Mouse (Mus musculus): ENCODE measurements at regions not wholly inside any gene's neighbourhood (a gene's known extent, or its start where the extent isn't known, plus 50 kb on each side); places are given as distances from the start of the nearest gene placed in this dataset.
"Not testable (repeated sequence)": the region's sequence is repeated elsewhere in the genome, so short reads cannot be mapped to it uniquely, and the experiment has no call there.

GRCm38 (mm10) chr3:15016621-15017020 lies 130.5 kb downstream of the Car2 start:
- no peak for DNase-seq (ENCODE audit: low read depth, low spot score)

DNA sequence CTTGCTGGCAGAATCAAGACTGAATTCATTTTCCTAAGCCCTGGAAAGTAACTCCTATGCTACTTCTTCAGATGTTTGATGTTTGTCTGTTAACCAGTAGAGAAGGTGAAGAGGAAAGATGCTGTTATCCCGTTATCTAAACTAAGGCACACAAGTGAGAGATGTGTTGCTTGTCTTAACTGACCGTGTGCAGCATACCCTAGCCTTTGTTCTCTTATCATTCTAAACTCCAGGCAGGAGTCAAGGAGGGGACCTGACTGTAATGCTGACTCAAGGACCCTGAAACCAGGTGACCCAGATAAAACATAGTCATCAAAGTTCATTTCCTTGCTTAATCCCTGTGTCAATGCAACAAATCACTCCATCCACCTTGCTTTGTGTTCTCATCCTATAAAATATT lies 136.7 kb downstream of the Car2 start:
- no peak for DNase-seq (ENCODE audit: low read depth, low spot score)

DNA sequence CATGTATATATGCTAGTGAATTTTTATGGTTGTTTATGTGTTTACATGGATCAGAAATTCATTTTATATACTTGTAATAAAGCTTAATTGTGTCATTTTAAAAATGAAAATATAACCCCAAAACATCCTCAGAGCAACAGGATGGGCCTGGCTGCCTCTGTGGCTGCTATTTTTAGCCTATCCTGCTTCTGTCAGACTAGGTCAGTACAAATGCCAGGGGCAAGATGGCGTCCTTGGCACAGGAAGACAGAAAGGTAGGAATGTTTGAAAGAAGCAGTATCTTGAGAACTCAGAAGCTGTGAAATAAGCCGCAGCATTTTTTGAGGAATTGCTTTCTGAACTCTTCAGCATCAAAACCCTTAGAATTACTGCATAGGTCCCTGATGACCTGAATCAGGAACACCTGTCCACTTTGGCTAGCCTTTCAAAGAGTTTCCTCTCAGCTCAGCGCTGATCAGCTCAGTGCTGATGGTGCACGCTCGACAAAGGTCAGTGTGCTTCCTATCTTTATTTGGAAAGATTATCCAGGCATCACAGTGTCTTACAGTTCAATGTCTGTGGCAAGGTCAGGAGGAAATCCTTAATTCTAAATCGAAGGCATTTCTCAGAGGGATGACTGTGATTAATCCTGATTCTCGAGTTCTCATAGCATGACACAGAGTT lies 154.9 kb downstream of the Car2 start:
- no peak for DNase-seq (ENCODE audit: low read depth, low spot score)

DNA sequence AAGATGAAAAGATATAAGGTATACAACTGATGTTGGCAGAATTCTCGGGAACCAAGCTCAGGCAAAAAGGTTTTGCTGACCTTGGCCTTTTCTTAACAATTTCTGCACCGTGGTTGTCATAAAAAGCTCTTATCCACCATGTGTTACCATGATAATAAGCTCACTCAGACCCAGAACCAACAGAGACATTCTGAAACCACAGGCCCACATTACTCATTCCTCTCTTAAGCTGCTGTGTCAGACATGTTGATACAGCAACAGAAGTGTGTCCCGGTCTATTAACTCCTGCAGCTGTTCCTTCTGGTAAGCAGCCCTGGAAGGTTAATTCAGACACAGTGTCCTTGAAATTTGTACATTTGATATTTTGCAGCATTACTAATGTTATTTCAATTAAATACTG lies 167.9 kb downstream of the Car2 start:
- DNase-seq (ENCODE audit: low read depth, low spot score) = no peak

- not testable (repeated sequence) for DNase-seq (ENCODE audit: low read depth, low spot score)
Observed at GRCm38 (mm10) chr3:15055516-15056256, 169.6 kb downstream of the Car2 start.

GRCm38 (mm10) chr3:15056788-15057585 lies 170.9 kb downstream of the Car2 start:
- not testable (repeated sequence) for DNase-seq (ENCODE audit: low read depth, low spot score)

- no peak for DNase-seq (ENCODE audit: low read depth, low spot score)
Observed at GRCm38 (mm10) chr3:15065681-15066080, 179.6 kb downstream of the Car2 start.

DNA sequence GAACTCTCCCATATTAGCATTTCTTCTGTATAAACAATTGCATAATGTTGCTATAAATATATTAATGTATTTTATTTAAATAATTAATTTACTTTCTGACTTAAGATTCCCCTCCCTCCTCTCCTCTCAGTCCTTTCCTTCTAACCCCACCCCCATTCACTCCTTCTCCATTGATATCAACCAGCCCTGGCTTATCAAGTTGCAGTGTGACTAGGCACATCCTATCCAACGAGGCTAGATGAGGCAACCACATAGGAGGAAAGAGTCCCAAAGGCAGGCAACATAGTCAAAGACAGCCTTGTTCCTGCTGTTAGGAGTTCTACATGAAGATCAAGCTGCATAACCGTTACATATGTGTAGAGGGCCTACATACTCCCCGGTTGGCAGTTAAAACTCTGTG lies 182.2 kb downstream of the Car2 start:
- no peak for DNase-seq (ENCODE audit: low read depth, low spot score)

- DNase-seq (ENCODE audit: low read depth, low spot score) = no peak
Observed at GRCm38 (mm10) chr3:15071030-15071883, 185.2 kb downstream of the Car2 start.

- no peak for DNase-seq (ENCODE audit: low read depth, low spot score)
Observed at GRCm38 (mm10) chr3:15073405-15073804, 187.3 kb downstream of the Car2 start.

GRCm38 (mm10) chr3:15073847-15074246 lies 187.8 kb downstream of the Car2 start:
- no peak for DNase-seq (ENCODE audit: low read depth, low spot score)

DNA sequence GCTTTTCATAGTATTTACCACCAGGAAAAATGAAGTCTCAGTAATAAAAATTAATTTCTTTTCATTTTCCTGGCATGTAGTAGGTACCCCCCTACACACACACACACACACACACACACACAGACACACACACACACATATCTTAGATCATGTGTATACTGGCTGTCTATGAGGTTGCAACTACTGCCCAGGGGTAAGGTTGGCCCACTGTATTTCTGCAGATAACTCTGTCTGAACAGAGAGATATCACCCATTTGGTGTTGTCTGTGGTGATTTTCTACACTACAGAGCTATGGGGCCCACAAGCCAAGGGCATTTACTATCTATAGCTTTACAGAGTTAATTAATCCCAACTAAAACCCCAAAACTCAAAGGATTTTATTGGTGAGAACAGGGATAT lies 188.9 kb downstream of the Car2 start:
- DNase-seq (ENCODE audit: low read depth, low spot score) = no peak

DNA sequence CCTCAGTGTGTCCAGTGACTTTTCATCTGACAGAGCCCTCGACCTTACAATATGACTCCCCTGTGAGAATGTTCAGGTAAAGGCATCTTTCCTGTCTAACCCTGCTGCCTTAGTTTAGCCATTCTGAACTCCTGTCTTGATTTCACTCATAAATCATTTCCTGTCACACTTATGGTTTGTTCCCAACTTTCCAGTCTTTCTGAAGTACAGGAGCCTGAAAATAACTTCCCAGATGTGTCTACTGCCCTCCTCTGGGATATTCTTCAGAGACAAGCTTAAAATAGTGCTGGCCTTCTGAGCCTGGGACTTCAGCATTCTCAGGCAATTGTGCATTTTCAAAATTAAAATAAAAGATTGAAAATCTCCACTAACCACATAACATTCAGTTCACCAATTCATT lies 204.1 kb downstream of the Car2 start:
- no peak for DNase-seq (ENCODE audit: low read depth, low spot score)

DNA sequence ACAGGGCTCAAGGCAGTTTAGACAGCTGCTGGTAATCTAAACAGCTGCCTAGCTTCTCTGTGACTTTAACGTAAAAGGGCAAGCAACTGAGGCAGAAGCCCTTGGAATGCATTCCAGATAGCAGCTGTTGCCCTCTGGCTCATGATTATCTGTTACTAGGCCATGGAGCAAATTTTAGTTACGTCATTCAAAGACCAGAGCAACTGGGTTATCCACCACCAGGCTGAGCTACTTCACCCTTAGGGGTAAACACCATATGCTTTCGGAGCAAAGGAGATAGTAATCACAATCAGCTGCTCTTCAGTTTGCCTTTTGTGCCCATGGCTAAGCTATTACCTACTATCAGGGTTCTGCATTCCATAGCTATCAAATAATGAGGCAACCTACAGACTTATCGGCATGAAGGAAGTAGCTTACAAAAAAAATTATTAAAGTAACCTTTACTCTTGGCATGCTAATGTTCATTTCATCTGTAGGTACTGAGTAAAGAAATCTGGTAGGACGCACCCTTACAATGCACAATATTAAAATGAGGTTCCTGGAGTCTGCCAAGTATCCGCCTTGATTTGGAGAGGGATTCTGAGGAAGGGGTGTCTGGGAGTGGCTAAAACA lies 212.2 kb downstream of the Car2 start:
- no peak for DNase-seq (ENCODE audit: low read depth, low spot score)

- no peak for DNase-seq (ENCODE audit: low read depth, low spot score)
Observed at GRCm38 (mm10) chr3:15098981-15099380, 212.9 kb downstream of the Car2 start.

GRCm38 (mm10) chr3:15105627-15106026 lies 219.6 kb downstream of the Car2 start:
- DNase-seq (ENCODE audit: low read depth, low spot score) = no peak

- no peak for DNase-seq (ENCODE audit: low read depth, low spot score)
Observed at GRCm38 (mm10) chr3:15106281-15106680, 220.2 kb downstream of the Car2 start.

GRCm38 (mm10) chr3:15107301-15107700 lies 221.2 kb downstream of the Car2 start:
- no peak for DNase-seq (ENCODE audit: low read depth, low spot score)

- no peak for DNase-seq (ENCODE audit: low read depth, low spot score)
Observed at GRCm38 (mm10) chr3:15108239-15108934, 222.3 kb downstream of the Car2 start.

DNA sequence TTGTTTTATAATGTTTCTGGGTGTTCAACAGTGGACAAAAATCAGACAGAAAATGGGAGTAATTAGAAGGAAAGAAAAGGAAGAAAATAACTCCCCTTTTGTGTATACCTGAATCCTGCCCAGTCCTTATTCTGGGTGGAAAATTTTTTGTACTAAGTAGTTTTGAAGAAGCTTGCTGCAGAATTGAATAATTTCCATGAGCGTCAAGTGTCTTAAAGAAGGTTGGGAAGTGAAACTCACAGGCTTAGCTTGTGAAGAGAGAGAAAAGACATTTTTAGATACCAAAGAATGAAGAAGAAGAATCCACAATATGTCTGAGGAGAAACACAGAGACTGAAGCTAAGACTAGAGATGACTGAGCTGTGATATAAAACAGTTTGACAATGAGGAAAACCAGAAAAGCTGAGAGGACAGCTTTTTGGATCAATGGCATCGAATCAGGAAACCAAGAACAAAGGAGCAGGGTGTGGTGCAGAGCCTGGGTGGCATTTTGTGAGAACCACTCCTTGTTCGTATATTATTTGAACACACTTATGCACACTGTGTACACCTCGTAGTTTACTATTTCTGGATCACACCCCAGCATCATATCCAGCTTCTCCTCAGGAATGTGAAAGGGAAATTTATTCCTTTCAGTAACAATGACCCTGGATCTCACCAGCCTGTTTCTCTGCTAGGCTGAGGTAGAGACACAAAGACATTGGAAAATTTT lies 221.9 kb downstream of the Gm9733 start:
- no peak for DNase-seq (ENCODE audit: low read depth, low spot score)
